Mouse (Mus musculus) gastrocnemius, postnatal 10 days (tissue): ENCODE results near the gene Slc2a9. TPM values are rescaled to one million over a fixed set of nuclear protein-coding genes. Genes with fewer than 3 reads are reported as not detected.
"Not testable (repeated sequence)": the region's sequence is repeated elsewhere in the genome, so short reads cannot be mapped to it uniquely, and the experiment has no call there.

Source experiments
- DNase-seq: peaks from one replicate; pipeline ENCODE4 v3.0.0; 2021; ENCODE audit warnings: mixed read lengths
- total RNA-seq, 2 experiments: library from RNA; stranded (reverse); gene quantifications; 2 replicates each; pipeline ENCODE4 v1.2.3; 2021

Slc2a9 gene
- total RNA-seq, 2 experiments from 2014 or later = 1.2 to 1.5 TPM

DNA sequence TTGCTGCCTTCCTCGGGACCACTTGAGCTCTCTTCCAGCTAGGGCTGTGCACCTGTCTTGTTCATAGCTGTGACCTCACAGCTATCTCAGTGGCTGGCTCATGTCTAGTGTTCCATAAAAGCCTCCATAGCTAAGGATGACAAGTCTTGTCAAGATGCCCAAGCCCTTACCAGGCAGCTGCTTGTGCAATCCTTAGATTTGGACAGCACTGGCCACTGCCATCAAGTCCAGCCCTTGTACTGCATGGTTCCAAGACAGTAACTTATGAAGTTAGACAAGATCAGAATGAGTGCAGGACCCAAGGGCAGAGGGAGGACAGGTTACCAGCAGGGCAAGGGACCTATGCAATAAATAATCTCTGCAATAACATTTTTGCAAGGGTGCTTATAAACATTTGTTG is 1.2 kb upstream of the Slc2a9 start:
- DNase-seq = no peak

DNA sequence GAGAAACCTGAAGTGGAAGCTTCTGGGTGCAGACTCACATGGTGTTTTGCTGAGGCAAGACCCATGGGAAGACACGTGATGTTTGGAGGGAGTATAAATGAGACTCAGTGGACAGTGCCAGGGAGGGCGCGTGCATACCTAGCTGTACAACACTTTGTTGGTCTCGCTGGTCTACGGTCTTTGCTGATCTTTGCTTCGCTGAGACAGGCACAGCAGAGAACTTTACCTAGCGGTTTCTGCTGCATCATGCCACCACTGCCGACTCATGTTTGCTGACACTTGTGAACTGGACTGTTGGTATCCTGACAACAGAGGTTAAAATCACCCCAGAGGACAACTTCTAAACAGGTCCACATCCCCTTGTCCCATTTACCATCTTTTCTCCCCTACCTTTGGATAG is 2.9 kb downstream of the Slc2a9 start:
- DNase-seq = no peak

DNA sequence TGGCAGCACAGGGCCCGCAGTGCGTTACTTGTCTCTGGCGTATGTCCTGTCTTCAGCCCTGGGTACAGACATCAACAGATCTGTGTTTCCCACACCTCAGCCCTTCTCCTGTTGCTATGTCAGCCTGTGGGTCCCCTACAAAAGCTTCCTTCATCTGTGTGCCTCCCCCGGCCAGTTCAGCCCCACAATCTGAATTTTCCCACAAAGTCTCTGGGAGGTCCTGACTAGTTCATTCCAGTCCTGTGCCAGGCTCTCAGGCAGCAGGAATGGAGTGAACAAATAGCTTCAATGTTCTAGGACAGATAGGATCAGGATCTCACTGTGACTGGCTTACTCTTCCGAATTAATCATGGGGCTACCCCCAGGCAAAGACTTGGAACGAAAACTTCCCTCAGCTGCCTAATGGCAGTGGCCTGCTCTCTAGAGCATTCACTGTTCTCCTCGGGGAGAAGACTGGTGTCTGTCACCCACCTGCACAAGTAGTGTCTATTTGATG is 3.6 kb downstream of the Slc2a9 start:
- no peak for DNase-seq

DNA sequence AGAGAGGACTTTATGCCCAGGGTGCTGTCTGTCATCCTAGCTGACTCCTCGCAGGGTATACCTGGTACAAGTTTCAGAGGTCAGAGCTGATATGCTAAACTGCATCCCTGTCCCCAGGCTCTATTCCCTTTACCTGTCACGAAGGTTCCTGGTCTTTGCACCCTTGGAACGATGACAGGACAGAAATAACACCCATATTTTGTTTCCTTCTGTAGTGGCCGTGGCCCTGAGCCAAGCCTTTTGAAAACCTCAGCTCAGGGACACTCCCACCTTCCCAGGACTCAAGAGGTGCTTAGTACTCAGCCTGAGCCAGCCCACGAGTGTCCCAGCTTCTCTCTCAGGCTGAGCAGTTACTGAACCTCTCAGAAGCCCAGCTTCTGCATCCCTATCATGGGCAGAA is 4.5 kb downstream of the Slc2a9 start:
- no peak for DNase-seq

DNA sequence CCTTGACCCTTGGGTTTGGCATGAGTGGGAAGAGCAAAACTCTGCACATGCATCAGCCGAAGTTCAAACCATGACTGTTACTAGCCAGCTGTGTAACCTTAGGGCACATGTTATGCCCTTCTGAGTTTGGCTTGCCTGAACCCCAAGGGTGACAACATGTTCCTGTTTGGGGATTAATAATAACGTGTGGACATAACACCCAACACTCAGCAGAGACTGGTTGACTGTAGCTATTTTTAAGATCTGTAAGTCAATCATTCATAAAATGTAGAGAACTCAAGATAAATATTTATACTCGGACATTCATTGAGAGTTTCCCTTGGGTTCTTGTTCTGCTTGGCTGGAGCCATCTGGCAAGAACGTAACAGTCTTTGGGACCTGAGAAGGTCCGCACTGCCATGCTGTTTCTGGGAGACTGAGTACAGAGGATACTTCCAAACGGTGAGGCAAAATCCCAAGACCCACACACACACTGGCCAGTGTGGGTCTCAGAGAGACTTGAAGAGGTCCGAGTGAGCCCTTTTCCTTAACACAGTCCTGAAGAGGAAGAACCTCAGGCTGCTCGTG is 6.4 kb downstream of the Slc2a9 start:
- DNase-seq = no peak

DNA sequence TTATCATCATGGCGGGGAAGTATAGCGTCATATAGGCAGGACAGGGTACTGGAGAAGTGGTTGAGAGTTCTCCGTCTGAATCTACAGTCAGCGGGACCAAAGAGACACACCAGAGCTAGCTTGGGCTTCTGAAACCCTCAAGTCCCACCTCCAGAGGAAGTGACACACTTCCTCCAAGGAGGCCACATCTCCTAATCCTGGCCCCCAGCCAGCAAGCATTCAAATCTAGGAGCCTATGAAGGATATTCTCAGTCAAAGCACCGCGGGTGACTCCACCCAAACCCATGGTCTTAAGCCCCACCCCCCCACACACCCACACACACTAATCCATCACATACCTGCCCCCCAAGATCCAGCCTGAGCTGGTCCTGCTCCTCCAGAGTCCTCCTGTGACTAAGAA is 9.1 kb downstream of the Slc2a9 start:
- DNase-seq = no peak

DNA sequence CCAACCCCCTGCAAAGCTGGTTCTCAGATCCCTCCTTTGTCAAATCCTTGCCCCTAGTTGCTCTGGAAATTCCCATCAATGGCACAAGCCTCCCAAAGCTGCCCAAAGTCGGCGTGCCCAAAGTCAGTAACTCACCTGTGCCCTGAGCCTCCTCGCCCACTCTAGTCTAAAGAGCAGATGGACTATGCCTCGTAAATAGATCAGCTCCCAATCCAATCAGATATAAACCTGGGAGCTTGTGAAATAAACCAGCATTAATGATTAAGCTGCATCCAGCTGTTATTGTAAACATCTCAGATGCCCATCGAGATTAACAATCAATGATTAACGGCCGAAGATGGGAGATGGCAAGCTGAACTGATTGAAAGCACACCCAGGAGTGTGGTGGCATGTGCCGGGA is 11.2 kb downstream of the Slc2a9 start:
- no peak for DNase-seq

DNA sequence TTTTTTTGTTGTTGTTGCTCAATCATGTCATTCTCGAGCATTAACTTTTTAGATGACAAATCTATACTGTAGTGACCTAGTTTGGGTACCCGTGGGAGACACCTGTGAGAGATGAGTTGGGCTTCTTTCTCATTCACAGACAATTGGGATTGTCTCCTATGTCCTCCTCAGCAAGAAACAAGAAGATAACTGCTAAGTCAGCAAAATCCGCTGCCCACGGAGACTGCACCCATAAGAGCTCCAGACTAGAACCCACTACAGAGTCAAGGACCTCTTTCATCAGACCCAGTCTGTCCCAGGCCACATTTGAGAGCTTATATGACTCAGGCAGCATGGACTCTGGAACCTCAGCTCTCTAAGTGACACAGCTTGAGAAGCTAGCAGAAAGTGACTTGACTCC is 13.2 kb downstream of the Slc2a9 start:
- no peak for DNase-seq

DNA sequence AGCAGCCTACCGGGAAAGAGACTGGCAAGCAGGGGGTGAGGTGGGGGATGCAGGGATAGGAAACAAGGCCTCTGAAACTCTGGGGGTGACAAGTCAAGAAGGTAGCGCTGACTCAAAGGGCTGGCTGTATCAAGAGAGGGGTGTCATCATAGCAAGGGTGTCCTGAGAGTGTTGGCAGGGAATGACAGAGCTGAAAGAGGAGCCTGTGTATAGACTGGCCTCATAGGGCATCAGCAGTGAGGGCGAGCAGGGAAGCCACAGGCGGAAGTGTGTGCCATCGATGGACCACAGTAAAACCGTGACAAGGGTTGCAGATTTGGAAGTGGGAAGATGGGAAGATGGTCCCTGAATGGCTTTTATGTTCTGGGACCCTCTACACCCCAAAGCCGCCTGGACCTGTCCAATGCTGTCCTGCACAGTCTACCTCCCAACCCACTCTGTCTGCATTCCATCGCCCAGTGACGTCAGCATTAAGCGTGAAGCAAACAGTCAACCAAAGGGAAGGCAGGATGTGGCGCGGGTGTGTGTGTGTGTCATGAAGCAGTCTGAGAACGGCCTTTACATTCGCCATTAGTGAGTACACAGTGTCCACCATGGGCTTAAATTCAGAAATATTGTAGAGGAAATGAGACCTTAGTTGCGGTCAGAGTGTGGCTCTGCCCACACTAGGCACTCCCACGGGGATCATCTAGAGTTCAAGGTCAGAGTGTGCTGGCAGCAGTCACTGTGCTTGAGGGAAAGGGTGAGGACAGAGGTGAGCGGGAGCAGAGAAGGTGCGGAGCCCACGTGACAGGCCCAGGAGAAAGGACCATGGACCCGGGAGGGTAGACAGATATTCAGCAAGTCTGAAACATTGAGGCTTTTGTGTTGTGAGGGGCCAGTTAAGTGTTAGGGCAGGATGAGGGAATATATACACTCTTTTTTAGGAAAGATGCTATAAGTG is 14.0 kb downstream of the Slc2a9 start:
- no peak for DNase-seq

DNA sequence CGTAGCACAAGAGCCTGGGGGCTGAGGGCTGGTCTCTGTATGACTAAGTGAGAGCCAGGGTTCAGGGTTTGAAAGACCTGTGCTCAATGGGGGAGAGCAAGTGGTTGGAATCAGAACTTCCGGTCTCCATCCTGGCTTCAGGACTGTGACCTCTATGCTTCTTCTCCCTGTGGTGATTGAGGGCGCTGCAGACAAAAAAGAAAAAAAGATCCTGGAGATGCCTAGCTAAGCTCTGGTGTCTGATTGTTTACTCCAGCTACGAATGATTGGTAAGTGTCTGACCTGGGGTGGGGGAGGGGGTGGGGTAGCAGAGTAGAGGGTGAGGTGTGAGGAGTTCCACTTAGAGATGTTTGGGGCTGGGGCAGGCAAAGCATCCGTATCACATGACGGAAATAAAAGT is 14.9 kb downstream of the Slc2a9 start:
- DNase-seq = no peak

DNA sequence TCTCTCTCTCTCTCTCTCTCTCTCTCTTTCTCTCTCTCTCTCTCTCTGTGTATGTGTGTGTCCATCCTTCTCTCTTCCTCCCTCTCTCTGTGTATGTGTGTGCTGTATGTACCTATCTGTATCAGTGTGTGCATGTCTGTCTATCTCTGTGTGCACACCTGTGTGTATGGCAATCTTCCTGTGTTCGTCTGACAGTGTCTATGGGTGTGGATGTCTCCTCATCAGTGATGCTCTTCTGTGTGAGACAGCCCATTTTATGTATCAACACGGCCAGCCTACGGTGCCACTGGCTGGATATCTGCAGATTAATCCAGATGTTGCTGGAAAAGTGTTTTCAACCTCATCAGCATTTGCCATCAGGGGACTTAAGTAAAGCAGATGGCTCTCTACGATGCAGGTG is 15.7 kb downstream of the Slc2a9 start:
- DNase-seq = no peak

DNA sequence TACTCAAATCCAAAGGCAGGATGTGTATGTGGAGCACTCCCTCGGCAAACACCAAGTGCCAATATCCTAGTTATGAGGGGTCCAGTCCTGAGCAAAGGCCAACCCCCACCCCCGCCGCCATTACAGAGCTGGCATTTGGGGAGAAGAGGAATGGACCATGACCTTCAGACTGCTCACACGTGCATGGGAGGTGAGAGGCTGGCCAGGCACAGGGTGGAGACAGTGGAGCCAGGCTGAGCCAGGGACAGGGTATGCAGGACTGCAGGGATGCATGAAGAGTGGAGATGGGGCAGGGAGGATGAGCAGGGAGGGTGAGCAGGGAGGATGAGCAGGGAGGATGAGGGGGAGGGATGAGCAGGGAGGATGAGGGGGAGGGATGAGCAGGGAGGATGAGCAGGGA is 17.0 kb downstream of the Slc2a9 start:
- DNase-seq = no peak

DNA sequence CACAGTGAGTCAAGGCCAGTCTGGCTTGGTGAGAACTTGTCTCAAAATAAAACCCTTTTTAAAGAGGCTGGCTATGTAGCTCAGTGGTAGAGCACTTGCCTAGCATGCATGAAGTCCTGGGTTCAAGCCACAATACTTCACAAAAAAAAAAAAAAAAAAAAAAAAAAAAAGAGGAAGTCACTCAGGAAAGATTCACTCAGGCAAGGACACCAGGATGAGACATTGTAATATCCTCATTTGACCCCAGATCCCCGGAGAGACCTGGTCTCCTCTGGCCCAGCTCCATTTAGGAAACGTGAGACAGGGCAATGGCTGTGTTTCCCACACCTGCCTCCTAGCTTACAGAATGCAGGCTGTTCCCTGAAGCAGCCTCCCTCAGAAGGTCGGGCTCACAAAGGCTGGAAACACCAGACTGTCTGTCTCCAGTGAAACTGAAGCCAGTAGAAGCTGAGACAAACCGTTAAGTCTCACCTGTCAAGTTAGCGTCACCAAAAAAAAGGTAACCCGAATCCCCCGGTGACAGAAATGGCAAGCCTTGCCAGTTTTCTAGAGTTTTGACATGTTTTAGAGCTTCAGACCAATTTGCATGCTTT is 19.3 kb downstream of the Slc2a9 start:
- no peak for DNase-seq

DNA sequence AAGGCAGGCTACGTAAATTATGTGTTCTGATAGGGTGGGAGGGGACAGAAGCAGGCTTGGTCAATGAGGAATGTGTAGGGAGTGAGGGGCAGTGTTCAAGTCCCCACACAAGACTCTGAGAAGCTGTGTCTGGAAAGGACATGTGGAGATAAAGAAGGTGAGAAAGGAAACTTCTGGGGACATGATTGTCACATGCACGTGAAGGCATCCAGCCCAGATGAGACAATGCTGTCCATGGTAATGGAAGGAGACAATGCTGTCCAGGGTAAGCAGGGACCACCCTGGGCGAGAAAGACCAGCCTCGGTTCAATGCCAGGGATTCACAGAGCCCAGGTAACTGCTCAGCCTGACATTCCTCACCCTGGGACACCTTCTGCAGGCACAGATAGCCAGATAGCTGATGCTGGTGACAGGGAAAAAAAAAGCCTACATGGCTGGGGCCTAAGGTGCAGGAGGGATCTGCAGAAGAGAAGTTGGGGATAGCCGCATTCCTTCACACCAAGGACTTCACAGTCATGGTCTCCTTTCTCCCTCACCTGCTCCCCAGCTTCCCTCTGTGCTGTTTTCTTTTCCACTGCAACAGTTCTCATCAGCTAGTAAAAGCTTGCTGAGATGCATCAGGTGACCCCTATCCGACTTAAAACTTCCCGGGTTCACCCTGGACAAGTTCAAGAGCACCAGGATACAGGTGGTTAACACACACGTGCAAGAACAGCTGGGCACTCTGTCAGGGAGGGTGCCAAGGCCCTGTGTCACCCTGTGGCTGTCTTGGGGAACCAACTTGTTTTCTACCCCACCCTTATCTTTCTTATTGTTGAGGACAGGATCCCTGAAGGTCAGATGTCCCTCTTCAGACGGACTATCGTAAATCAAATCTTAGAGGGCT is 21.9 kb downstream of the Slc2a9 start:
- no peak for DNase-seq

DNA sequence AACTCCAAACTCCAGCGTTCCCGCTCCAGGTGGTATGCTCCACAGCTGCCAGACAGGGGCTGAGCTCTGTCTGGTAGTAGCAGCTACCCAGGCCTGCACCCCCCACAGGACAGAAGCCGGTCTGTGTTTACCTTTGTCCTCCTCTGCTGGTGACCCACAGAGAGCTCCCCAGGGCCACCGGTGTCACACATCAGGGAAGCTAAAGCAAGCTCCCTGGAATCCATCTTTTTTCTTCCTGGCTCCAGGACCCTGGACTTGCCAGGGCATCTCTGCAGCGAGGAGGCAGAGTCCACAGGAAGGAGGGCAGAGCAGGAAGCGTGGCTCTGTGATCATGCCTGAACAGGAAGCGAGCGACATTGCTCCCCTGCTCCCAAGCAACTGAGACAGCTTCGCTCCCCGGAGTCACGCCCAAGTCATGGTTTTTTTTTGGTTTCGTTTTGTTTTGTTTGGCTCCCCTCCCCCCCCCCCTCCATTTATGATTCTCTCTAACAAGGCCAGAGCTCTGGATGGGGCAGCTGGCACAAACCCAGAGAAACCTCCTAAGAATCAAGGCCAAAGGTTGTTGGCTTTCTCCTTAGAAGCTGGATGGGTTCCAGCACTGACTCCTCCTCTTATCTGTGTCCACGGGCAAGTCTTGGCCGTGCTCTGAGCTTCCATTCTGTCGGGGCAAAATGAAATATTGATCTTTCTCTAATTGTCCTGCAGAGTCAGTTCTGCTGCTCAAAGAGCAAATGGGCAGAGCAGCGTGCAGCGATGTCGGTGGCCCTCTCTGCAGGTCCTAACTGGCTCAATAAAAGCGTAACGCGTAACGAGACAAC is 22.8 kb downstream of the Slc2a9 start:
- DNase-seq = peak; percentile 24

DNA sequence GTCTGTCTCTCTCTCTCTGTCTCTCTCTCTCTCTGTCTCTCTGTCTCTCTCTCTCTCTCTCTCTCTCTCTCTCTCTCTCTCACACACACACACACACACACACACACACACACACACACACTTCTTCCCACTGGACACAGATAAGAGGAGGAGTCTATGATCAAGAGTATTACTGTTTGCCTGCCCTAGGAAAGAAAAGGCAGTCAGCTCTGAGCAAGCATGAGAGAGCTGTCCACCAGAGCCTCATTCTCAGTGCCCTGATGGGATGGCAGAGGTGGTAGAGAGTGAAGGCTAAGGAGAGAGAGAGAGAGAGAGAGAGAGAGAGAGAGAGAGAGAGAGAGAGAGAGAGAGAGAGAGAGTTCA is 23.4 kb downstream of the Slc2a9 start:
- not testable (repeated sequence) for DNase-seq

DNA sequence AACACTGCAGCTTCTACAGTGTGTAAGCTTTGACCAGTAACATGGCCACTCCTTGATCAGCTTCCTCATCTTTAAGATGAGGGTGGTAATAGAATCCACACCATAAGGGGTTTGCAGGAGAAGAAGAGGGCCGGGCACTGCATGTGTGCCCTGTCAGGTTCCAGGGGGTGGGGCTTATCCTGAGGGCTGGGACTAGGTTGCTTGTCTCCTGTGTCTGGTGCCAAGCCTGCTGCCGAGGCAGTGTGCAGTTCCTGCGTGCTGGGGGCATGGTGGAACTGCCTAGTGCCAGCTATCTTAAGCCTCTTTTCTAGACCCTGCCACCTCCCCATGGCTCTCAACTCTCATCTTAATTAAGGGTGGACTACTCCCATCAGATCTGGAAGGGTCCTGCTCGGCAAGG is 23.9 kb downstream of the Slc2a9 start:
- DNase-seq = no peak

DNA sequence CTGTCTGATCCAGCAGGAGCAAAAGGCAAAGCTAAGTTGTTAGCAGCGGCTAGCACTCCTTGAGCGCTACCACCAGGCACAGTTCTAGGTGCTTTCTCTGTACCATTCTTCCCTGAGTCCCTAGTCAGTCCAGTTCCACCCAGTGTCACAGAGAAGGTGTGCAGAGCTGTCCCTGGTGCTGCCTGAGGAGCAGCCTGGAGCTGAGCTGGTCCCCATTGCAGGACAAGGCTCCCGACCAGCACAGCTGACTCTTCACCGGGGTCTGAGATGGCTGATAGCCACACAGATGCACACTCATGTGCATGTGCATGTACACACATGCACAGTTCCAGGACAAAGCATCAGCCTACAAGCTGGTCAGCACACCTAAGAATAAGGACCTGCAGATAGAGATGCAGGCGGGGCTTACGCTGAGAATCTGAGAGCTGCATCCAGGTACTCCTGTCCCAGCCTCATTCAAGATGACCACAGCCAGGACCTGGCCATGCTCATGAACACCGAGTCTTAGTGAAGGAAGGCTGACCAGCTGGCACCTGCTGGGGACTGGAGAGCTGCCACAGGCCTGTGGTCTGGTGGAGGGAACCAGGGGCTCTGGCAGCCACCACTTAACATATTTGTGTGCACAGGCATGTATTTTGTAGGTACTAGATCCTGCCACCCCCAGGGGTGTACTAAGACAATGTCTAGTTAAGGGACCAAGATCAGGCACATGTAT is 25.1 kb downstream of the Slc2a9 start:
- no peak for DNase-seq

DNA sequence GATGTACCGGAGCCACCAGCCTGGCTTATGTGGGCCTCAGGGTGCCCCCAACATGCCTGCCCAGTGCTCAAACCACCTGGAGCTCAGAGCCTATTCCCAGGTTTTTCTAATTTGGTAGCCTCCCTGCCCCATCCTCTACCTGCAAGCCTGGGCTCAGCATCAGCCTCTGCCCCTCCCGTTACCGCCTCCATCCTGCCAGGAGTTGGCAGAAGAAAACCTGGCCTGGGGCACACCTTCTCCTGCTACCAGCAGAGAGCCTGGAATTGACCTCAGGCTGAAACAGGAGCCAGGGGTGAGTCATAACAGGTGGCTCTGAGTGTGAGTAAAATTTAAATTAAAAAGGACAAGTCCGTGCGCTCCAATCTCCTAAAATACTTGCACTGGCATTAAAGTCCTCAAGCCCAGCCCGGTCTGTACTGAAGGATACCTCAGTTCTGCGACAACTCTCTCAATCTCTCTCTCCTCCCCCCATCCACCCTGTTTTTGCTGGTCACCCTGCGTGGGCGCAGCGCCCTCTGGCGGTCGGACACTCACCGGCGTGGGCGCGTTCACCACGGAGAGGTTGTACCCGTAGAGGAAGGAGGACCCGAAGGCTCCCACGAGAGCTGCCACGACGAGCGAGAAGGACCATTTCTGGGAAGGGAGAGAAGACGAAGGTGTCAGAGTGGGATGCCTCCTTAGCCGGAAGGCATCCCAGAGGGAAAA is 25.9 kb downstream of the Slc2a9 start:
- DNase-seq = peak; percentile 71

DNA sequence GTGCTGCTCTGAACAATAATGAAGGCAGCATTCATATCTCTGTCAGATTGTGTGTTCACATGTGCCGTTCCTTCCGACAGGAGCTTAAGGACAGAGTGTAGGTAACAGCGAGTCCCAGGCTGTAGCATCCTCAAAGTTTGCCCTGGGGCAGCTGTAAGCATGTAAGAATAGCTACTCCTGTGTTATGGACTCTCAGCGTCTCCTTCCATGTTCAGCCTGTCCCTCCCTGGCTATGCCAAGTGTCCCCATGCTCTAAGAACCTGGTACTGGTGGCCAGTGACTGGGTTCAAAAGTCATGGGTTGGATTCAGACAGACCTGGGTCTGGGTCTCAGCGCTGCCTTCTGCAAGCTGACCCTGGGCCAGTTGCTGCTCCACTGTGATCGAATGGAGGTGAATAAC is 32.1 kb downstream of the Slc2a9 start:
- DNase-seq = no peak
